Mouse (Mus musculus) olfactory bulb, adult 2 months (tissue): ENCODE data around the gene Zbed4.

ENCODE experiments used
- CTCF ChIP-seq: fragments of 200-500 bp; IDR thresholded peaks from 2 replicates; pipeline ENCODE4 v1.5.1; 2012; ENCODE audit warnings: low read depth, mild to moderate bottlenecking, low read length, moderate library complexity; ENCODE audit not compliant: insufficient read depth
- POLR2A ChIP-seq: fragments of 200-500 bp; IDR thresholded peaks from 2 replicates; pipeline ENCODE4 v1.6.1; 2012; ENCODE audit warnings: mild to moderate bottlenecking, low read depth, low read length, moderate library complexity; ENCODE audit not compliant: insufficient read depth

- TF ChIP-seq POLR2A (no peak), CTCF (no peak)
Observed at GRCm38 (mm10) chr15:88745347-88745746, 6.1 kb upstream of the Zbed4 start.
